ENCODE assay signal across 22 mouse cellular contexts in the genomic region with DNA sequence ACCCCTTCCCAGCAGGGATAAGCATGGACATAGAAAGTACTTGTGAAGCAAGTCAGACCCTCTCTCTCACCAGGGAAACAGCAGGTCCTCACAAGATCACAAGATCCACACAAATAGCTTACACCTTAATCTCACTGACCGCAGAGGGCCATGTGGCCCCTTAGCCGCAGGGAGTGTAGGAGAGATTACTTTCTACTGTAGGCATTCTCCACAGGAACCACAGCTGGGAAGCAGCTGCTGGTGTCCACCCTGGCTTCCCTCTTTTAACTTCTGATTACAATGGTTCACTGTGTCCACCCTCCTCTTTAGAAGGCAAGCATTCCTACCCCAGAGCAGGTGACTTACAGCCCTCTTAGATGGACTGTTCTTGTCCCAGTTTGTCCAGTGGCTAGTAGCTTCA. TPM values are rescaled to one million over a fixed set of nuclear protein-coding genes. Genes with fewer than 3 reads are reported as not detected.
DNase-seq lines count a peak whose midpoint lies in the region; ATAC-seq and TF ChIP-seq lines count a peak whose summit lies in the region.
"Had no signal": no experiment of that assay in that cellular context is flagged by ENCODE, and none has a peak within 500 bp of the region (broad histone marks: within the 10 kb centered on the region; RNA-seq: fewer than 3 reads in every experiment).

No protein-coding gene starts in this region.

- no peaks in the 10 kb centered on the region for H3K9me3 ChIP-seq in heart, embryonic 12.5 days (replicated peaks)
- no peaks in the 10 kb centered on the region for H3K9me3 ChIP-seq in midbrain, embryonic 11.5 days (ENCODE audit: control insufficient read depth, low read length)
- no peaks in the 10 kb centered on the region for H3K9me3 ChIP-seq in midbrain, embryonic 16.5 days (replicated peaks; ENCODE audit: control insufficient read depth, low read length, poor library complexity, severe bottlenecking)
- no peaks in the 10 kb centered on the region for H3K9me3 ChIP-seq in liver, embryonic 14.5 days (ENCODE audit: control insufficient read depth, low read length)
- H3K9me3 ChIP-seq in intestine, embryonic 16.5 days (ENCODE audit: control insufficient read depth, low read length), result no peaks in the 10 kb centered on the region
- H3K9me3 ChIP-seq: forebrain, embryonic 13.5 days; hindbrain, embryonic 10.5 days; limb, embryonic 13.5 days; midbrain, embryonic 13.5 days had no signal

- no peak for TF ChIP-seq CTCF in liver, embryonic 14.5 days (IDR thresholded peaks at IDR 0.05; ENCODE audit: low read depth)

- H3K4me1 ChIP-seq in heart, embryonic 12.5 days (replicated peaks), result peaks cover 19% of the 10 kb centered on the region
- H3K4me1 ChIP-seq in midbrain, embryonic 11.5 days (ENCODE audit: control insufficient read depth, insufficient read depth, low read length), result peaks cover 4% of the 10 kb centered on the region; the same call in 1 of the 2 replicates
- H3K4me1 ChIP-seq in midbrain, embryonic 16.5 days (ENCODE audit: control insufficient read depth, insufficient read depth, low read length), result peaks cover 14% of the 10 kb centered on the region
- H3K4me1 ChIP-seq in liver, embryonic 14.5 days (replicated peaks; ENCODE audit: control insufficient read depth in 2 of 2, insufficient read depth in 2 of 2, low read length in 1 of 2), result peaks cover 19 to 40% of the 10 kb centered on the region in 2 experiments
- peaks cover 8% of the 10 kb centered on the region for H3K4me1 ChIP-seq in intestine, embryonic 16.5 days (ENCODE audit: control insufficient read depth, insufficient read depth, low read length)

- DNase-seq in heart, adult 9 months (ENCODE audit: low spot score in 2 of 2), result no peak
- DNase-seq in midbrain, embryonic 11.5 days (ENCODE audit: low spot score, missing footprints), result peak; percentile 75
- DNase-seq in liver, embryonic 14.5 days (ENCODE audit: low read depth in 3 of 3, low spot score in 3 of 3), result no peak
- no peak for DNase-seq in cerebellum, postnatal 14 days
- DNase-seq: adrenal gland, adult 2 months; cerebellum, adult 11 months; cerebellum, postnatal 36 days; gastrocnemius, postnatal 10 days; heart, adult 18-20 months; kidney, adult 11 months; thymus, postnatal 25 days had no signal

- H3K27ac ChIP-seq in heart, embryonic 12.5 days (ENCODE audit: poor library complexity, severe bottlenecking), result peak overlapping the region; percentile 46; the same call in 1 of the 2 replicates
- H3K27ac ChIP-seq in midbrain, embryonic 11.5 days (ENCODE audit: low read depth, low read length), result no peak overlapping the region
- no peak overlapping the region for H3K27ac ChIP-seq in midbrain, embryonic 16.5 days (ENCODE audit: low read length)
- peak overlapping the region; percentile 26; the same call in 1 of the 2 replicates for H3K27ac ChIP-seq in liver, embryonic 14.5 days
- no peak overlapping the region for H3K27ac ChIP-seq in intestine, embryonic 16.5 days (ENCODE audit: low read length)
- H3K27ac ChIP-seq: forebrain, embryonic 13.5 days; hindbrain, embryonic 10.5 days; hindbrain, postnatal 0 days; kidney, postnatal 0 days; limb, embryonic 13.5 days; macrophage; midbrain, embryonic 13.5 days had no signal

- no peak overlapping the region for H3K4me2 ChIP-seq in heart, embryonic 12.5 days
- H3K4me2 ChIP-seq in midbrain, embryonic 11.5 days, result no peak overlapping the region
- no peak overlapping the region for H3K4me2 ChIP-seq in midbrain, embryonic 16.5 days (ENCODE audit: low read length)
- peak overlapping the region; percentile 35; the same call in 1 of the 2 replicates for H3K4me2 ChIP-seq in liver, embryonic 14.5 days (ENCODE audit: low read depth)
- no peak overlapping the region for H3K4me2 ChIP-seq in intestine, embryonic 16.5 days (ENCODE audit: low read depth, low read length)
- H3K4me2 ChIP-seq: forebrain, embryonic 13.5 days; limb, embryonic 13.5 days; midbrain, embryonic 13.5 days had no signal

- H3K9ac ChIP-seq in heart, embryonic 12.5 days, result no peak overlapping the region
- no peak overlapping the region for H3K9ac ChIP-seq in midbrain, embryonic 11.5 days (ENCODE audit: low read length)
- H3K9ac ChIP-seq in midbrain, embryonic 16.5 days (ENCODE audit: low read depth, low read length), result no peak overlapping the region
- peak overlapping the region; percentile 24; the same call in 1 of the 2 replicates for H3K9ac ChIP-seq in liver, embryonic 14.5 days (replicated peaks)
- H3K9ac ChIP-seq in intestine, embryonic 16.5 days (ENCODE audit: low read depth, low read length), result no peak overlapping the region
- H3K9ac ChIP-seq: forebrain, embryonic 13.5 days; limb, embryonic 13.5 days; midbrain, embryonic 13.5 days had no signal

- no peaks in the 10 kb centered on the region for H3K27me3 ChIP-seq in heart, embryonic 12.5 days (replicated peaks)
- H3K27me3 ChIP-seq in midbrain, embryonic 11.5 days (ENCODE audit: control insufficient read depth, insufficient read depth, low read length), result no peaks in the 10 kb centered on the region
- no peaks in the 10 kb centered on the region for H3K27me3 ChIP-seq in midbrain, embryonic 16.5 days (ENCODE audit: control insufficient read depth, insufficient read depth, low read depth, low read length)
- H3K27me3 ChIP-seq in liver, embryonic 14.5 days (ENCODE audit: control insufficient read depth, insufficient read depth, low read length), result no peaks in the 10 kb centered on the region
- H3K27me3 ChIP-seq in intestine, embryonic 16.5 days (replicated peaks; ENCODE audit: control insufficient read depth, insufficient read depth, low read length), result no peaks in the 10 kb centered on the region
- H3K27me3 ChIP-seq: forebrain, embryonic 13.5 days; limb, embryonic 13.5 days; midbrain, embryonic 13.5 days had no signal

- TF ChIP-seq EP300 in liver, embryonic 14.5 days (IDR thresholded peaks at IDR 0.05; ENCODE audit: low read depth), result peak; percentile 57

- H3K36me3 ChIP-seq in heart, embryonic 12.5 days, result no peaks in the 10 kb centered on the region
- no peaks in the 10 kb centered on the region for H3K36me3 ChIP-seq in midbrain, embryonic 11.5 days (ENCODE audit: control insufficient read depth, insufficient read depth, low read length)
- H3K36me3 ChIP-seq in midbrain, embryonic 16.5 days (ENCODE audit: control insufficient read depth, insufficient read depth, low read length), result no peaks in the 10 kb centered on the region
- no peaks in the 10 kb centered on the region for H3K36me3 ChIP-seq in liver, embryonic 14.5 days (replicated peaks; ENCODE audit: control insufficient read depth, insufficient read depth, low read depth)
- H3K36me3 ChIP-seq in intestine, embryonic 16.5 days (ENCODE audit: control insufficient read depth, insufficient read depth, low read length), result no peaks in the 10 kb centered on the region
- H3K36me3 ChIP-seq: hindbrain, embryonic 10.5 days; limb, embryonic 13.5 days; midbrain, embryonic 13.5 days had no signal

- no peak overlapping the region for H3K4me3 ChIP-seq in heart, embryonic 12.5 days
- H3K4me3 ChIP-seq in midbrain, embryonic 11.5 days (ENCODE audit: low read depth, low read length), result no peak overlapping the region
- no peak overlapping the region for H3K4me3 ChIP-seq in midbrain, embryonic 16.5 days (ENCODE audit: low read depth, low read length)
- no peak overlapping the region for H3K4me3 ChIP-seq in liver, embryonic 14.5 days (ENCODE audit: insufficient read depth in 1 of 2, low read depth in 2 of 2, low read length in 2 of 2)
- no peak overlapping the region for H3K4me3 ChIP-seq in intestine, embryonic 16.5 days (ENCODE audit: low read length)
- H3K4me3 ChIP-seq: forebrain, embryonic 13.5 days; hindbrain, embryonic 10.5 days; limb, embryonic 13.5 days; midbrain, embryonic 13.5 days had no signal

- no peak for ATAC-seq in heart, embryonic 12.5 days (ENCODE audit: insufficient number of reproducible peaks, low FRiP score)
- ATAC-seq in midbrain, embryonic 11.5 days (ENCODE audit: low FRiP score), result no peak
- no peak for ATAC-seq in midbrain, embryonic 16.5 days
- peak; percentile 4; the same call in 1 of the 2 replicates for ATAC-seq in liver, embryonic 14.5 days (ENCODE audit: insufficient read depth)
- no peak for ATAC-seq in intestine, embryonic 16.5 days
- ATAC-seq: forebrain, embryonic 13.5 days; hindbrain, postnatal 0 days; midbrain, embryonic 13.5 days had no signal

- 14% methylated on average over 2 of the region's 2 CpGs for WGBS in heart, embryonic 12.5 days
- WGBS in midbrain, embryonic 11.5 days, result 43% methylated on average over 2 of the region's 2 CpGs
- WGBS in midbrain, embryonic 16.5 days, result 41% methylated on average over 2 of the region's 2 CpGs
- 36% methylated on average over 2 of the region's 2 CpGs for WGBS in liver, embryonic 14.5 days (ENCODE audit: insufficient replicate concordance)
- 45% methylated on average over 2 of the region's 2 CpGs for WGBS in intestine, embryonic 16.5 days

RNA-seq across cellular contexts. Expression of gene Nudt9, which starts 2.4 kb away (rescaled TPM):
- polyA plus RNA-seq in heart, embryonic 12.5 days (2016; fragmentation: Nextera tagmentation; extraction: Ambion mirVana), result 57.2 and 57.3 TPM in 2 replicates
- polyA plus RNA-seq in midbrain, embryonic 11.5 days (2014; fragmentation: Nextera tagmentation; extraction: Ambion mirVana), result 61.8 and 64.7 TPM in 2 replicates
- 59.3 and 60.6 TPM in 2 replicates for polyA plus RNA-seq in midbrain, embryonic 16.5 days (2015; fragmentation: Nextera tagmentation; extraction: Ambion mirVana)
- 34.5 and 48.1 TPM in 2 replicates for polyA plus RNA-seq in liver, embryonic 14.5 days (2012; rRNA removed)
- polyA plus RNA-seq in liver, embryonic 14.5 days (2014; fragmentation: Nextera tagmentation; extraction: Ambion mirVana), result 73.8 and 74.8 TPM in 2 replicates
- 61.0 and 61.8 TPM in 2 replicates for polyA plus RNA-seq in intestine, embryonic 16.5 days (2015; fragmentation: Nextera tagmentation; extraction: Ambion mirVana)

RNA-seq across cellular contexts. Expression of gene Hsd17b11, which starts 22.0 kb away (rescaled TPM):
- polyA plus RNA-seq in heart, embryonic 12.5 days (2016; fragmentation: Nextera tagmentation; extraction: Ambion mirVana), result 3.9 and 4.3 TPM in 2 replicates
- polyA plus RNA-seq in midbrain, embryonic 11.5 days (2014; fragmentation: Nextera tagmentation; extraction: Ambion mirVana), result 1.1 TPM in 2 replicates
- polyA plus RNA-seq in midbrain, embryonic 16.5 days (2015; fragmentation: Nextera tagmentation; extraction: Ambion mirVana), result 1.9 and 2.6 TPM in 2 replicates
- 6.1 and 7.9 TPM in 2 replicates for polyA plus RNA-seq in liver, embryonic 14.5 days (2012; rRNA removed)
- 1.9 and 2.6 TPM in 2 replicates for polyA plus RNA-seq in liver, embryonic 14.5 days (2014; fragmentation: Nextera tagmentation; extraction: Ambion mirVana)
- 10.6 and 10.7 TPM in 2 replicates for polyA plus RNA-seq in intestine, embryonic 16.5 days (2015; fragmentation: Nextera tagmentation; extraction: Ambion mirVana)

RNA-seq across cellular contexts. Expression of gene Gm17660, which starts 33.7 kb away (rescaled TPM):
- not detected in 2 replicates for polyA plus RNA-seq in heart, embryonic 12.5 days (2016; fragmentation: Nextera tagmentation; extraction: Ambion mirVana)
- polyA plus RNA-seq in midbrain, embryonic 11.5 days (2014; fragmentation: Nextera tagmentation; extraction: Ambion mirVana), result 0.29 TPM in 1 of 2 replicates, not detected in the other
- 0.80 TPM in 1 of 2 replicates, not detected in the other for polyA plus RNA-seq in midbrain, embryonic 16.5 days (2015; fragmentation: Nextera tagmentation; extraction: Ambion mirVana)
- polyA plus RNA-seq in liver, embryonic 14.5 days (2012; rRNA removed), result not detected in 2 replicates
- not detected in 2 replicates for polyA plus RNA-seq in liver, embryonic 14.5 days (2014; fragmentation: Nextera tagmentation; extraction: Ambion mirVana)
- not detected in 2 replicates for polyA plus RNA-seq in intestine, embryonic 16.5 days (2015; fragmentation: Nextera tagmentation; extraction: Ambion mirVana)
- polyA plus RNA-seq: adrenal gland, adult 2 months; forebrain, embryonic 13.5 days; hindbrain, embryonic 10.5 days; kidney, postnatal 0 days; limb, embryonic 13.5 days; lung, embryonic 16.5 days; macrophage; midbrain, embryonic 13.5 days had no signal

Comparison
In these comparisons a context has a peak if more than half of its experiments do, and no peak if none do; other contexts are left out.
1. H3K27ac ChIP-seq: peak in heart, embryonic 12.5 days (single experiment) and liver, embryonic 14.5 days (single experiment); none in midbrain, embryonic 11.5 days (single experiment), midbrain, embryonic 16.5 days (single experiment) and intestine, embryonic 16.5 days (single experiment).